Mouse (Mus musculus) limb, embryonic 12.5 days (tissue): ENCODE results near the gene Cpsf4l. TPM values are rescaled to one million over a fixed set of nuclear protein-coding genes. Genes with fewer than 3 reads are reported as not detected.

Source experiments
- ATAC-seq: fragments of 200-750 bp; cut with Nextera tagmentation; 2 replicates; pipeline ENCODE4 v1.8.0; 2017; ENCODE audit warnings: low read depth, moderate TSS enrichment; ENCODE audit not compliant: insufficient number of reproducible peaks, insufficient read depth, low FRiP score, low TSS enrichment
- H3K27ac ChIP-seq: fragments of 300-500 bp; sonication (generic); 2 replicates; pipeline ENCODE4 v1.5.1; 2016; ENCODE audit warnings: mild to moderate bottlenecking, moderate library complexity
- H3K27me3 ChIP-seq: fragments of 300-500 bp; sonication (generic); 2 replicates; pipeline ENCODE4 v1.6.1; 2016; ENCODE audit warnings: mild to moderate bottlenecking, moderate library complexity
- H3K36me3 ChIP-seq: fragments of 300-500 bp; sonication (generic); 2 replicates; pipeline ENCODE4 v1.6.1; 2016; ENCODE audit warnings: mild to moderate bottlenecking, moderate library complexity
- H3K4me1 ChIP-seq: fragments of 300-500 bp; sonication (generic); replicated peaks from 2 replicates; pipeline ENCODE4 v1.6.1; 2016
- H3K4me2 ChIP-seq: fragments of 300-500 bp; sonication (generic); 2 replicates; pipeline ENCODE4 v1.6.1; 2016; ENCODE audit warnings: mild to moderate bottlenecking, moderate library complexity
- H3K4me3 ChIP-seq: fragments of 300-500 bp; sonication (generic); replicated peaks from 2 replicates; pipeline ENCODE4 v1.5.1; 2016; ENCODE audit warnings: mild to moderate bottlenecking
- H3K9ac ChIP-seq: fragments of 300-500 bp; sonication (generic); replicated peaks from 2 replicates; pipeline ENCODE4 v1.6.1; 2016; ENCODE audit warnings: mild to moderate bottlenecking, moderate library complexity
- H3K9me3 ChIP-seq: fragments of 300-500 bp; sonication (generic); 2 replicates; pipeline ENCODE4 v1.6.1; 2016; ENCODE audit warnings: mild to moderate bottlenecking, moderate library complexity
- WGBS: fragments of 180-500 bp; shearing (Covaris S2); methylation state at CpG from one replicate; pipeline ENCODE4 v1.1.7; 2016; 5-methylcytosine and 5-hydroxymethylcytosine counted together
- polyA plus RNA-seq: library from polyadenylated mRNA; unstranded; fragments of >200 nt; fragmentation: Nextera tagmentation; extraction: Ambion mirVana; gene quantifications from 2 replicates; pipeline ENCODE4 v1.2.1, GENCODE M21; 2016

Gene Cpsf4l
- polyA plus RNA-seq, 1 experiment from 2014 or later, result 0.75 TPM

DNA sequence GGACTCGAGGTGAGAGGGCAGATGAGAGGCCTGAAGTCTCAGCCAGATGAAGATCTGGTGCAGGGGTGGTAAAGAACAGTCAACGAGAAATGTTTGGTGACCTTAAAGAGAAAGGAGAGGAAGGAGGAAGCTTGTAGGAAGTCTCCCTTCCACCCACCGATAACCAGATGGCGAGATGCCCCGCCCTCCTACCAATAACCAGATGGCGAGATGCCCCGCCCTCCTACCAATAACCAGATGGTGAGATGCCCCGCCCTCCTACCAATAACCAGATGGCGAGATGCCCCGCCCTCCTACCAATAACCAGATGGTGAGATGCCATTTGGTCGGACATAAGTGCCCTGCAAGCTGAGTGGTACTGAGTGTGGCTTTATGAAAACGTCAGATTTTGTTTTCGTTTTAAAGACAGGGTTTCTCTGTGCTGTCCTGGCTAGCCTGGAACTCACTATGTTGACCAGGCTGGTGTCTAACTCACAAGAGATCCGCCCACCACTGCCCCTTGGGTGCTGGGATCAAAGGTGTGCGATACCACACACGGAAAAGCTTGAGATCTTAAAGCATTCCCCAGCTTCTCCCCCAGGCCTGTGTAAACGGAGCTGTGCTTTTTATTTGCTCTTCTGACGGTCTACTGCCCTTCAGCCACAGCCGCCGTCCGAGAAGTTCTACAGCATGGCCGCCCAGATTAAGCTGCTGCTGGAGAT is 58.5 kb downstream of the Cpsf4l start:
- peak overlapping the region; percentile 70 for H3K4me2 ChIP-seq
- no peaks in the 10 kb centered on the region for H3K9me3 ChIP-seq
- H3K27ac ChIP-seq, result peak overlapping the region; percentile 47; the same call in 1 of the 2 replicates
- H3K36me3 ChIP-seq, result peaks cover 49% of the 10 kb centered on the region
- H3K27me3 ChIP-seq, result no peaks in the 10 kb centered on the region
- 52% methylated on average over 22 of the region's 22 CpGs for WGBS
- H3K4me3 ChIP-seq, result no peak overlapping the region
- H3K4me1 ChIP-seq, result peaks cover 55% of the 10 kb centered on the region
- no peak for ATAC-seq
- 0 out of 2 replicates have a peak overlapping the region, but pooled peaks have one; percentile 18 for H3K9ac ChIP-seq

DNA sequence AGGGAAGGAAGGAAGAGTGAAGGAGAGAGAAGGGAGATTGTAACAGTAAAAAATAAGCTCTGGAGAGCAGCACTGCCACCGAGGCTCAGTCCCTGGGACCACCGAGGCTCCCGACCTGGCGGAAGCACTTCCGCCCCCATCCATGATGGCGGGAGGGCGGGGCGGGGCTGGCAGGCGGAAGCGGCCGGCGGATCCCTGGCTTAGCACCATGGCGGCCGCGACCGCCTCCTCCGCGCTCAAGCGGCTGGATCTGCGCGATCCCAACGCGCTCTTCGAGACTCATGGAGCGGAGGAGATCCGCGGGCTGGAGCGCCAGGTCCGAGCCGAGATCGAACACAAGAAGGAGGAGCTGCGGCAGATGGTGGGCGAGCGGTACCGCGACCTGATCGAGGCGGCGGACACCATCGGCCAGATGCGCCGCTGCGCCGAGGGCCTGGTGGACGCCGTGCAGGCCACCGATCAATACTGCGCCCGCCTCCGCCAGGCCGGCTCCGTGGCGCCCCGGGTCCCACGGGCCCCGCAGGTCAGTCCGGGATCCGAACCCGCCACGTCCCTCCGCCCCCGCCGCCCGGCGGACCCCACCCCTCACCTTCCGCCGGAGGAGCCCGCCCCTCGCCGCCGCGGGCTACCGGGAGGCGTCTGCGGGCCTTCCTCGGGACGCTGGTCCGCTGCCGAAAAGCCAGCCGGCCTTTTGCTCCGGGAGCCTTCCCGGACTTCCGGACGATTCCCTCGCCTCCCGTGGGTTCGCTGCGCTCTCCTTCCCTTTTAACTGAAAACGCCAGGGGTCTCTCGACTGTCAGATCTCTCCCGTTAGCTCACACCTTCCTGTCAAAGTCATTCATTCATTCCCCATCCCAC is 60.2 kb downstream of the Cpsf4l start, which contains the start of gene Slc39a11:
Gene Slc39a11 (minus strand): TSS at position 727 of the 858 bp plus-strand sequence.
- under 1% methylated on average over 90 of the region's 91 CpGs for WGBS
- peak; percentile 71; the same call in 1 of the 2 replicates for ATAC-seq
- Histone ChIP-seq H3K27ac (peak within 1 kb of the TSS; percentile 89), H3K4me2 (peak within 1 kb of the TSS; percentile 70), H3K9ac (peak within 1 kb of the TSS; percentile 90), H3K4me3 (peak within 1 kb of the TSS; percentile 96), H3K27me3 (no peaks in the 10 kb centered on the region), H3K9me3 (no peaks in the 10 kb centered on the region; the same call in 1 of the 2 replicates), H3K4me1 (peaks cover 46% of the 10 kb centered on the region), H3K36me3 (peaks cover 33% of the 10 kb centered on the region)

DNA sequence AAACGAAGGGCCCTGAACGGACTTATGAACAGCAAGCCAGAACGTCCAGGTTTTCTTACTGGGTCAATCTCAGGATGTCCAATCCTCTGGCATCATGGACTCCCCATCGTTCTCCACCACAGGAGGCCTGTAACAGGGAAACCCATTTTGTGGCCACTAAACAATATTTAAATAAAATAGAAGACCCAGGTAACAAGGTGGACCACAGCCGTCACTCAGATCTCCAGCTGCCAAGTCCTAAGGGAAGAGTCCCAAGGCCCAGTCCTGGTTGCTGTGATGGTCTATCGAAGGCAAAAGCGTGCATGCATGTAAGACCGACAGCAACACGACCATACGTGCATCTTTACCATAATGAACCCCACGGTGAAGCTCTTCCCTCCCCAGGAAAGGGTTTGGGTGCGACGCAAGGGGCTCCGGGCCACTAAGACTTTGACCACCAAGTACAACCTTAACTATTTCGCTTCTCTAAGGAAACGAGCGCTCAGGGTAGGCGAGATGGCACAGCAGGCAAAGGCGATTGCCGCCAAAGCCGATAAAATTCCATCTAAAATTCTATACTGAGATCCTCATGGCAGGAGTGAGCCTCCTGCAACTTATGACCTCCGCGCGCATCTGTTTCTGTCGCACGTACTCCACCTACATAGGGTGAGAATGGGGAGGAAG is 61.0 kb downstream of the Cpsf4l start, which contains the start of gene Cog1:
Gene Cog1 (plus strand): TSS at position 480 of the 663 bp plus-strand sequence.
- Histone ChIP-seq H3K9me3 (no peaks in the 10 kb centered on the region; the same call in 1 of the 2 replicates), H3K4me2 (peak within 1 kb of the TSS; percentile 70), H3K9ac (peak within 1 kb of the TSS; percentile 90), H3K4me1 (peaks cover 40% of the 10 kb centered on the region), H3K27ac (peak within 1 kb of the TSS; percentile 89), H3K4me3 (peak within 1 kb of the TSS; percentile 96), H3K27me3 (no peaks in the 10 kb centered on the region), H3K36me3 (peaks cover 26% of the 10 kb centered on the region)
- no peak for ATAC-seq
- WGBS, result 40% methylated on average over 26 of the region's 26 CpGs

Other genes with a start within 250 kb of the Cpsf4l start
- 0.76 and 0.78 TPM in 2 replicates for gene Sstr2, start 90.7 kb downstream of the Cpsf4l start, polyA plus RNA-seq
- 30.0 and 31.7 TPM in 2 replicates for gene Cog1, start 60.8 kb downstream of the Cpsf4l start, polyA plus RNA-seq
- 17.3 and 17.9 TPM in 2 replicates for gene Slc39a11, start 59.9 kb downstream of the Cpsf4l start, polyA plus RNA-seq
- 51.8 and 54.1 TPM in 2 replicates for gene Fam104a, start 25.9 kb downstream of the Cpsf4l start, polyA plus RNA-seq
- 23.7 and 25.8 TPM in 2 replicates for gene D11Wsu47e, start 25.6 kb downstream of the Cpsf4l start, polyA plus RNA-seq
- 119 and 120 TPM in 2 replicates for gene Cdc42ep4, start 41.9 kb upstream of the Cpsf4l start, polyA plus RNA-seq